Mouse (Mus musculus): ENCODE measurements around the gene Braf.

The Braf gene

DNA sequence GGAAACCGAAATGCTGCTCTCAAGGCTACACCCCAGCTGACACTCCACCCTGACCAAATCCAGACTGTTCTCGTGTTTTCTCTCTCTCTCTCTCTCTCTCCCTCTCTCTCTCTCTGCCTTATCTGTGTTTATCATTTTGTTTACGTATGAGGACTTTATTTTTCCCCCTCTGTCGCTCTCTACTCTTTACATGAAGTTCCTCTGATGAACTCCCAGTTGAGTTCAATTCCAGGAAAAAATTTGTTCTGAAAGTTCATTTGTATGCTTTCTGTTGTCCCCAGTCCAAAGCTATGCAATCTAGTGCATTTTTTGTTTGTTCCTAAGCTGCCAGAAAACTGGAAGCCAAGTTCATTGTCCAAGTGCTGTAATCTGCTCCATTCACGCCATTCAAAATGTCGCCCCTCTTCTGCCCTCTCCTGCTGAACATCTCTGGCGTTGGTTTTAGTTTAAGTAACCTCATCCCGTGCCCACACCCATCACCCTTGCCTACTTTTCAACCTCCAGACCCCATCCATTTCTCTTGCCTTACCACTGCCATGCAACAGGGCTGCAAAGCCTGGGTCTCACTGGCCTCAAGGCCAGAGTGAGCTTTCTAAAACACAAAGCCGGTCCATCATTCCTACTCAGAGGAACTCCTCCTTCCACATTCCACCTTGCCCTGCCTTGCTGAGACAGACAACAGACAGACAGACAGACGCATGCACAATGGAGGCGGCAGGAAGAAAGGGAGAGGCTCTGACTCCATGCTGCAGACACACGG, 170.2 kb downstream of the Braf start:
- DNase-seq = no peak

Measured in thymus, postnatal 36 days (tissue).